Mouse (Mus musculus) ES-CJ7 (cell line): ENCODE data around the gene Ercc6l2.

Experiments
- DNase-seq: peaks from one replicate; pipeline ENCODE4 v3.0.0; 2011; ENCODE audit warnings: low read depth, low spot score

Gene Ercc6l2

DNA sequence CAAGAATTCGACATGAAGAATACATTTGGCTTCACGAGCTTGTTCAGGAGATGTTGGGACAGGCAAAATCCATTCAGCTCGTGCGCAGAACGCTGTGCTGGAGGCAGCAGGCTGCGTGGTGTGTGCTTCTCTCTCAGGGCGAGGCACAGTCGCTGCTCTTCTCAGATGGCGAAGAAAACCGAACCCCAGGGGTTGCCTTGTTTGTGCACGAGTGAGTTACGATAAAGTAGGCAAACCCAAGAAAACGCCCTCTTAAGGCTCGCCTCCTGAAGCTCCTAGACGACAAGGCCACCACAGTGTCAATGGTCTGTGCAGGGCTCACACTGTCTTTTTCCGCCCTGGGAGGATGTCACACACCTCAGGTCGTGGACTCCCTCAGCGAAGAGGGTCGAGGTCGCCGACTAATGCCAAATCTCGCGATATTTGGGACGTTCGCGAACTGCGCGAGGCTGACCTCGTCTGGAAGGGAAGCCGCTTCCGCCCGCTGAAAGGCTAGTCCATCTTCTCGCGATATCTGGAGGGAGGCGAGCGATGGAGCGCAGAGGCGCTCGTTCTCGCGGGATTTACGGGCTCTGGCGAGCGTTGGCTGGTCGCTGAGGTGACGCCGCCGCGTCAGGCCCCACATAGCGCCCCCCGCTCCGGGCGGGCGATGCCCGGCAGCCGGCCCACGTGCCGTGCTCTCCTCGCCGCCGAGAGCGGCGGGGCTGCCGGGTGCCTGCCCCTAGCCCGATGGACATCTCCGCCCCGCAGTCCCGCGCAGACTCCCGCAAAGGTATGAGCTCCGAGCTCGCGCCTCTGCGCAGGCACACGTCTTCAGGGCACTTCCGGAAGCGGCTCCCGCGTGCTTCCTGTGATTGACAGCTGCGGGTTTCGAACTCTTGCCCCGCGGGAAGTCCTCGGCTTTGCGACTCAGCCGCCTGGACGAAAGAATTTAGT lies at the start of gene Ercc6l2:
Ercc6l2 (plus strand) TSS at position 495 of the 936 bp plus-strand sequence.
- DNase-seq: peak; percentile 99

DNA sequence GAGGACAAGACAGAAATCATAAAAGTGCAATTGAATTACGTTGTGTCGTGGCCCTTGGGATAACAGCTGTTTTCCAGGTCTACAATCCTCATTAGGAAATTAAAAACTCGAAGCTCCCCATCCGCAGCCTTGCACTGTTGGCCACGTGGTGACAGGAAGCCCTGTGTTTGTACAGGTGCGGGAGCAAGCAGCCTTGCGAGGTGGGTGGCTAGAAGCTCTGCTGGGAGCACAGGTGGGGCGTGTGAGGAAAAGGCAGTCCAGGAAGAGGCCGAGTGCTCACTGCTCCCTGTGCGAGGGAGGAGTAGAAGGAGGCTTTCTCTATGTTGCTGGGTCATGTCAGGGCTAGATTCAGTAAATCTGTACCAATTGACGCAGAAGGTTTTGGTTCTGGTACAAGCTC lies 49.0 kb upstream of the Ercc6l2 start:
- no peak for DNase-seq

DNA sequence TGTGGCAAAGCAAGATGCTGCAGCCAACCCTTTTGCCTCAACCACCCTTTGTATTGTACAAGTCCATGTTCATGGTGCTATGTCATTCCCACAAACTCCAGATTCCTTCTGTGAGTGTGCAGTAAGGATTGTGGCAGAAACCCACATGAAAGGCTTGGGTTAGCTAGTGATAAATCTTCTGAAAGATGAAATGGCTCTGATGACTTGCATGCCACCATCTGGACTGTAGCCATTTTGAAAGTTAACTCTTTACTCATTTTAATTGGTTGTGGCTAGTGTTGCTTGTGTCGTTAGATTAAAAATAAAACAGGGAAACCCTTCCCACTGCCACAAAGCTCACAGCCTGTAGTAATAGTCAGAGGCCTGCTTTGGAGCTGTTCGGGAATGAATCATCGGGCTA lies 44.0 kb upstream of the Ercc6l2 start:
- DNase-seq: no peak

GRCm38 (mm10) chr13:63778925-63779324 lies 36.1 kb upstream of the Ercc6l2 start:
- DNase-seq: no peak

- DNase-seq: no peak
Measured at GRCm38 (mm10) chr13:63779376-63780291, 35.4 kb upstream of the Ercc6l2 start.

DNA sequence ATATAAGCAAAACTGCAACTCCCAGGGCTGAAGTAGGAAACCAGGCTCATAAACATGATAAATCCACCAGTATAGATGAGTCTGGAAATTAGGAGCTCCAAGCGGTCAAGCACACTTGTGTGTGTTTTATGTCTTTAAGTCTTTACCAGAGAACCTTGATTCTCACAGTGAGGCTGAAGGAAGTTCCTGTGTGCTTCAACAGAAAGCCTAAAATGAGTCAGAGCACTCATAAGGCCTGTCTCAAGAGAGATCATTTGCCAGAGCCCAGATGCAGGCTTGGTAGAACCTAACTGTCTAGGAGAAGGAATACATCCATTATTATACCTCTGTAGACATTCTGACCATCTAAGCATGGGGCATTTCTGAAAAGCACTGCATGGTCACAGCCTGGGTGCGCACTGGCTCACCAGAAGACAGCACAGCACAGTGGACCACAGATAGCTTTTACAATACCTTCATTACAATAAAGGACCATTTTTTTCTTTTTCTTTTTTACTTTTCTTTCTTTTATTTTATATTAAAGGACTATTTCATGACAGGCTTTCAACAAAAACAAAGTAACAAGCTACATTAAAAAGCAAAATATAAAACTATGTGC lies 22.7 kb upstream of the Ercc6l2 start:
- no peak for DNase-seq

GRCm38 (mm10) chr13:63793345-63794308 lies 21.4 kb upstream of the Ercc6l2 start:
- DNase-seq: no peak

DNA sequence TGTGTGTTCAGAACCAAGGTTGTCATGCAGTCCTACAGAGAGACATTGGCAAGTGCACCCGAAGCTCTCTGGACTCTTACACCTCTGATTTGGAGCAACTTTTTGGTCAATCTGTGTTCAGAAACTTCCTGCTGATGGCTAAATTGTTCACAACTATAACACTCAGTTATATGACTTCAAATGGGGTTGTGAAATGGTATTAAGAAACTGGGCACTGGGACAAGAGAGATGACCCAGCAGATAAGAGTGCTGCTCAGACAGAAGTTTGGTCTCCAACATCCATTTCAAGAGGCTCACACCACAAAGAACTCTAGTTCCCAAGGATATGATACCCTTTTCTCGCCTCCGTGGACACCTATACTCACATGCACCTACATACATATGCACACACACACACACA lies 16.4 kb upstream of the Ercc6l2 start:
- DNase-seq: no peak

DNA sequence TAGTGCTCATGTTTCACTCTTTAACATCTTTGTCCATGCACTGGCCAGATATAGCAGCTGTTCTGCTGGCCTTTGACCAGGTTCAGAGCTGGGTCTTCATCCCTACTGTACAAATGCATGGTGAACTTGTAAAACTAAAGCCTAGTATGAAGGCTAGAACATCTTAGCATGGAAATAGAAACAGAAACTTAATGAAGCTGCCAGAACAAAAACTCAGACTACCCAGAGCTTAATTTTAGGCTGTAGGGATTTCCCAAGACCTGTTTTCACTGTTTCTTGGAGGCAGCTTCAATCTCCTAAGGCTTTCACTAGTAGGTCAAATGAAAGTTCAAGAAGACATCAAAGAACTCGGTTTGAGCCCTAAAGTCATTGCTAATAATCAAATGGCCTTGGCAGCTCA lies 15.1 kb upstream of the Ercc6l2 start:
- no peak for DNase-seq

DNA sequence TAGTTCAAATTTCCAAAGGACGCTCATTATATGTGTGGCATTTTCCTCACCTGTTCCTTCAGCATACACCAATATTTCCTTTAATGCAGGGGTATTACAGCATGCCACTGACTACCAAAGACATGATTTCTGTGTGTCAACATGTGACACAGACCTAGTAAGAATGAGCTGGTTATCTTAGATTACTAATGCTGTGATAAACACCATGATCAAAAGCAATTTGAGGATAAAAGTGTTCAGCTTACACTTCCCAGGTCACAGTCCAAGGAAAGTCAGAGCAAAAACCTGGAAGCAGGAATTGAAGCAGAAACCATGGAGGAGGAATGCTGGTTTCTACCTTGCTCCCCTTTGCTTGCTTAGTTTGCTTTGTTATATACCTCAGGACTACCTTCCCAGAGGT lies 13.8 kb upstream of the Ercc6l2 start:
- no peak for DNase-seq

GRCm38 (mm10) chr13:63807233-63807632 lies 7.8 kb upstream of the Ercc6l2 start:
- no peak for DNase-seq

DNA sequence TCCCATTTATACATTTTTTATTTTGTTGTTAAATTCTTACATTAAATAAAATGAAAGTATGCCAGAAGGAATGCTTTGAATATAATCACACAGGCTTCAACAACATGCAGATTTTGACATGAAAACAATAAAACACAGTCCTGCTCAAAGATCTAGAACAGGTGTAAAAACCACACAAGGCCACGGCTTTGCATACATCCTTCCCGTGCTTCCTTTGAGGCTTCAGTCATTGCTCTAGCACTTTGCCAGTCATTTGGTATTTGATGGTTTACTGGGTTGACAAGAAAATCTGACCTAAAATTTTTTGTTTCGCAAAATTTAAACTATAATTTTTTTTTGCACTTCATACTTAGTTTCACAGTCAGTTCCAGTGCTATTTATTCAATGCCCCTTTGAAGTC lies 7.1 kb upstream of the Ercc6l2 start:
- DNase-seq: no peak

- DNase-seq: no peak
Measured at GRCm38 (mm10) chr13:63811477-63811876, 3.6 kb upstream of the Ercc6l2 start.

GRCm38 (mm10) chr13:63815931-63816330 lies 891 bp downstream of the Ercc6l2 start:
- DNase-seq: no peak

DNA sequence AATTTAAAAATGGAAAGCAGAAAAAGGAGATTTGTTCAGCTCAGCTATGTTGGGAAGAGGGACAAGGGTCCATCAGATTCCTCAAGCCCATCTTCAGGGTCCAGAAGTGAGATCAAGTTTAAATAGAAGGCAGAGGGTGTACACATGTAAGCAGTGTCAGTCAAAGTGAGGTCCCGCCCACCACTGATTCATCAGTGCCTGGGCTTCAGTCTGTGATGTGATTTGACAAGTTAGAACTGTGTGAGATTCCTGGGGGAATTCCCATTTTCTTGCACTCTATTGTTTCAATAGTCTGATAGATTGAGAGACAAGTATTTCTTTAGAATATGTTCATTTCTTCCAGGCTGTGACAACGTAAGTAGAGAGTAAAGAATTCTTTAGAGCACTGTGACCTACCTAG lies 30.7 kb downstream of the Ercc6l2 start:
- no peak for DNase-seq

DNA sequence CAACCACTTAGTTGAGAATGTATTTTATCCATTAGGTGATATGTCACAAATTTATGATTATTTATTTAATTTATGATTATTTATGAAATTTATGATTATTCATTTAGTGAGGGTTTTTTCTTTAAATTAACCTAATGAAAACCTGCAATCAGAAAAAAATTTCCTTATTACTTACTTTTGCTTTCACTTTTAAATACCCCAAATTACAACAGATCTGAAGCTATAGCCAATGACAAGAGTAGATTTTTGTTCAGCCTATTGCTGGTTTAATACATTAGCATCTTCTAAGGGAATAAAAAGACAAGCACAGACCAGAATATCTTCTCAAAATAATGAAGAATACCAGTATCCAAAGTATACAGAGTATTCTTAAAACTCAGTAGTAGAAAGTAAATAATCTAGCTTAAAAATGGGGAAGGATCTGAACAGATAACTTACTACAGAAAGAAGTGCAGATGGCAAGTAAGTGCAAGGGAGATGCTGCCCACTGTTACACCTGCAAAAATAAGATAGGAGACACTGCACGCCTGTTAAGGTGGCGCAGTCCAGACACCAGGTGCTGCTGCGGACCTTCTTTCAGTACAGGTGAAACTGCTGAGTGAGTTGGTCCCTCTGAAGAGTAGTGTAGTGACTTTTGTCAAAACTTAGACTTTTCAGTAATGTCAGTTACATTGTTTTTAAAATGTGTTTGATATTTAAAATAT lies 35.4 kb downstream of the Ercc6l2 start:
- DNase-seq: no peak

GRCm38 (mm10) chr13:63872585-63873282 lies 57.7 kb downstream of the Ercc6l2 start:
- DNase-seq: no peak

DNA sequence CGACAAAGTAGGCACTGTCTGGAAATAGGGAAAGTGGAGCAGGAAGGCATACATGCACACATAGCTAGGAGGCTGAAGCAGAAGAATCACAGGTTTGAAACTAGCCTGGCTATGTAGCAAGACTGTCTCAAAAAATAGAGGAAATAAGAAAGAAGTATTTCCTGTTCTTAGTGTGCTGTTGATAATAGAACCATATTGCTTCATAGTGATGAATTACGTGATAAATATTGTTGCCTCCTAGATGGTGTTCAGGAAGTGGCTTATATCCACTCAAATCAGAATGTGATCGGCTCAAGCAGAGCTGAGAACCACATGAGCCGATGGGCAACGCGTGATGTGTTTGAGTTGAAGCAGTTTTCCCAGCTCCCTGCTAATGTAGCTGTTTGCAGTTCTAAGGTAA lies 62.1 kb downstream of the Ercc6l2 start:
- DNase-seq: no peak

GRCm38 (mm10) chr13:63879105-63879863 lies 64.2 kb downstream of the Ercc6l2 start:
- DNase-seq: no peak
